In genomic region chrX:7753627-7754026, GRCm38 (mm10) we compare ENCODE assay signal across 14 mouse cellular contexts. TPM values are rescaled to one million over a fixed set of nuclear protein-coding genes. Genes with fewer than 3 reads are reported as not detected.
DNase-seq lines count a peak whose midpoint lies in the region; ATAC-seq and TF ChIP-seq lines count a peak whose summit lies in the region.
"Not testable (repeated sequence)": the region's sequence is repeated elsewhere in the genome, so short reads cannot be mapped to it uniquely, and the experiment has no call there.
"Had no signal": no experiment of that assay in that cellular context is flagged by ENCODE, and none has a peak within 500 bp of the region (broad histone marks: within the 10 kb centered on the region; RNA-seq: fewer than 3 reads in every experiment).

No protein-coding gene starts in this region.

- H3K4me1 ChIP-seq in heart, postnatal 0 days (ENCODE audit: control insufficient read depth, insufficient read depth); lung, postnatal 0 days (ENCODE audit: insufficient read depth, low read depth, low read length): not testable (repeated sequence)

- not testable (repeated sequence) for H3K9ac ChIP-seq in heart, postnatal 0 days (replicated peaks; ENCODE audit: low read depth, low read length); lung, postnatal 0 days (replicated peaks; ENCODE audit: low read depth)

- TF ChIP-seq EP300 in heart, postnatal 0 days (IDR thresholded peaks at IDR 0.05; ENCODE audit: low read depth); lung, postnatal 0 days (IDR thresholded peaks at IDR 0.05): not testable (repeated sequence)

- peak; percentile 40 for DNase-seq in MN1 (ENCODE audit: low spot score)
- peak; percentile 20 to 64 for DNase-seq in cerebellum, postnatal 25 days
- DNase-seq in heart, postnatal 0 days (ENCODE audit: low spot score), result not testable (repeated sequence)
- DNase-seq in kidney, postnatal 10 days, result peak; percentile 50
- peak; percentile 47 for DNase-seq in lung, postnatal 0 days (ENCODE audit: low spot score)
- DNase-seq in thymus, postnatal 14 days, result peak; percentile 37

- not testable (repeated sequence) for H3K27ac ChIP-seq in heart, postnatal 0 days (ENCODE audit: low read depth); lung, postnatal 0 days (ENCODE audit: low read length)

- H3K9me3 ChIP-seq in heart, postnatal 0 days (replicated peaks; ENCODE audit: control insufficient read depth, low read length); lung, postnatal 0 days (ENCODE audit: low read length): not testable (repeated sequence)

- not testable (repeated sequence) for H3K4me2 ChIP-seq in heart, postnatal 0 days (ENCODE audit: low read depth, low read length); lung, postnatal 0 days (replicated peaks; ENCODE audit: low read depth, low read length)

- 14% methylated on average over 3 of the region's 3 CpGs for WGBS in heart, postnatal 0 days
- 12% methylated on average over 3 of the region's 3 CpGs for WGBS in lung, postnatal 0 days

- not testable (repeated sequence) for H3K4me3 ChIP-seq in heart, postnatal 0 days (ENCODE audit: low read depth, low read length); lung, postnatal 0 days (ENCODE audit: low read depth, low read length)

- not testable (repeated sequence) for H3K36me3 ChIP-seq in heart, postnatal 0 days (replicated peaks; ENCODE audit: control insufficient read depth, insufficient read depth, low read length); lung, postnatal 0 days (ENCODE audit: insufficient read depth, low read length)

- H3K27me3 ChIP-seq in heart, postnatal 0 days (ENCODE audit: control insufficient read depth, insufficient read depth, low read length); lung, postnatal 0 days (replicated peaks; ENCODE audit: insufficient read depth, low read length): not testable (repeated sequence)

- not testable (repeated sequence) for ATAC-seq in heart, postnatal 0 days (ENCODE audit: insufficient read depth, low read depth)
- ATAC-seq in lung, postnatal 0 days, result peak; percentile 70
- peak; percentile 63; the same call in 1 of the 2 replicates for ATAC-seq in monocyte, adult 5-6 weeks (replicated peaks; ENCODE audit: insufficient number of reproducible peaks, low FRiP score, low TSS enrichment, poor library complexity, severe bottlenecking)

- peak; percentile 25 for TF ChIP-seq CTCF in heart, postnatal 0 days (IDR thresholded peaks at IDR 0.05; ENCODE audit: low read depth)
- TF ChIP-seq CTCF in lung, postnatal 0 days (IDR thresholded peaks at IDR 0.05), result peak; percentile 56

RNA-seq across cellular contexts. Expression of gene Ccdc120, which starts 2.9 kb away (rescaled TPM):
- 0.92 and 5.8 TPM in 2 replicates for total RNA-seq in heart, postnatal 0 days (2014; rRNA removed; ENCODE audit: low replicate concordance)
- 1.8 and 2.2 TPM in 2 replicates for polyA plus RNA-seq in heart, postnatal 0 days (2015; fragmentation: Nextera tagmentation; extraction: Ambion mirVana)
- 26.4 and 28.2 TPM in 2 replicates for polyA plus RNA-seq in lung, postnatal 0 days (2015; fragmentation: Nextera tagmentation; extraction: Ambion mirVana)
- not detected in 3 replicates for total RNA-seq in monocyte, adult 5-6 weeks (2017)

RNA-seq across cellular contexts. Expression of gene Tfe3, which starts 8.7 kb away (rescaled TPM):
- total RNA-seq in heart, postnatal 0 days (2014; rRNA removed; ENCODE audit: low replicate concordance), result 8.4 and 17.3 TPM in 2 replicates
- 11.5 and 11.6 TPM in 2 replicates for polyA plus RNA-seq in heart, postnatal 0 days (2015; fragmentation: Nextera tagmentation; extraction: Ambion mirVana)
- polyA plus RNA-seq in lung, postnatal 0 days (2015; fragmentation: Nextera tagmentation; extraction: Ambion mirVana), result 22.0 and 27.6 TPM in 2 replicates
- total RNA-seq in monocyte, adult 5-6 weeks (2017), result 14.5 to 27.8 TPM (median 20.8 TPM) in 3 replicates

RNA-seq across cellular contexts. Expression of gene Praf2, which starts 25.4 kb away (rescaled TPM):
- 12.6 and 22.6 TPM in 2 replicates for total RNA-seq in heart, postnatal 0 days (2014; rRNA removed; ENCODE audit: low replicate concordance)
- polyA plus RNA-seq in heart, postnatal 0 days (2015; fragmentation: Nextera tagmentation; extraction: Ambion mirVana), result 11.0 and 13.6 TPM in 2 replicates
- 18.3 and 18.8 TPM in 2 replicates for polyA plus RNA-seq in lung, postnatal 0 days (2015; fragmentation: Nextera tagmentation; extraction: Ambion mirVana)
- 6.3 to 9.0 TPM (median 6.8 TPM) in 3 replicates for total RNA-seq in monocyte, adult 5-6 weeks (2017)

RNA-seq across cellular contexts. Expression of gene Gm45208, which starts 31.6 kb away (rescaled TPM):
- total RNA-seq in heart, postnatal 0 days (2014; rRNA removed; ENCODE audit: low replicate concordance), result 3.1 TPM in 1 of 2 replicates, not detected in the other
- not detected in 2 replicates for polyA plus RNA-seq in heart, postnatal 0 days (2015; fragmentation: Nextera tagmentation; extraction: Ambion mirVana)
- 0.64 and 2.7 TPM in 2 replicates for polyA plus RNA-seq in lung, postnatal 0 days (2015; fragmentation: Nextera tagmentation; extraction: Ambion mirVana)
- total RNA-seq in monocyte, adult 5-6 weeks (2017), result 0.75 TPM in 1 of 3 replicates, not detected in the others
- total RNA-seq: adrenal gland, adult 8-10 months; heart, adult 8-10 months; heart, postnatal 10 days had no signal
- polyA plus RNA-seq: hindbrain, embryonic 15.5 days; limb, embryonic 11.5 days; liver, embryonic 15.5 days; stomach, embryonic 16.5 days had no signal

RNA-seq across cellular contexts. Expression of gene Gripap1, which starts 35.9 kb away (rescaled TPM):
- total RNA-seq in heart, postnatal 0 days (2014; rRNA removed; ENCODE audit: low replicate concordance), result 2.4 and 6.8 TPM in 2 replicates
- polyA plus RNA-seq in heart, postnatal 0 days (2015; fragmentation: Nextera tagmentation; extraction: Ambion mirVana), result 17.5 and 19.3 TPM in 2 replicates
- polyA plus RNA-seq in lung, postnatal 0 days (2015; fragmentation: Nextera tagmentation; extraction: Ambion mirVana), result 22.1 and 25.6 TPM in 2 replicates
- 67.2 to 156 TPM (median 123 TPM) in 3 replicates for total RNA-seq in monocyte, adult 5-6 weeks (2017)
